Mouse (Mus musculus) right cerebral cortex, adult 18-20 months (tissue): ENCODE measurements at regions not wholly inside any gene's neighbourhood (a gene's known extent, or its start where the extent isn't known, plus 50 kb on each side); places are given as distances from the start of the nearest gene placed in this dataset.

ENCODE experiments used
- DNase-seq: peaks from one replicate; pipeline ENCODE4 v3.0.0; 2022; ENCODE audit warnings: mixed read lengths

GRCm38 (mm10) chr7:133468346-133468745 is 133.6 kb downstream of the Tex36 start:
- DNase-seq = no peak

- no peak for DNase-seq
Observed at GRCm38 (mm10) chr7:133467579-133467978, 134.4 kb downstream of the Tex36 start.

- no peak for DNase-seq
Observed at GRCm38 (mm10) chr7:133459306-133459705, 142.7 kb downstream of the Tex36 start.

GRCm38 (mm10) chr7:133457436-133458324 is 144.3 kb downstream of the Tex36 start:
- no peak for DNase-seq

- no peak for DNase-seq
Observed at GRCm38 (mm10) chr7:133450246-133450645, 151.7 kb downstream of the Tex36 start.

- no peak for DNase-seq
Observed at GRCm38 (mm10) chr7:133447079-133447478, 154.9 kb downstream of the Tex36 start.

- DNase-seq = no peak
Observed at GRCm38 (mm10) chr7:133441661-133442060, 160.3 kb downstream of the Tex36 start.

GRCm38 (mm10) chr7:133441169-133441568 is 160.8 kb downstream of the Tex36 start:
- no peak for DNase-seq

GRCm38 (mm10) chr7:133440711-133441110 is 161.2 kb downstream of the Tex36 start:
- DNase-seq = no peak

GRCm38 (mm10) chr7:133440086-133440485 is 161.9 kb downstream of the Tex36 start:
- no peak for DNase-seq

GRCm38 (mm10) chr7:133438631-133439030 is 163.3 kb downstream of the Tex36 start:
- no peak for DNase-seq

- no peak for DNase-seq
Observed at GRCm38 (mm10) chr7:133437866-133438265, 164.1 kb downstream of the Tex36 start.

- no peak for DNase-seq
Observed at GRCm38 (mm10) chr7:133435596-133436357, 166.2 kb downstream of the Tex36 start.

- DNase-seq = no peak
Observed at GRCm38 (mm10) chr7:133434027-133434820, 167.7 kb downstream of the Tex36 start.

- no peak for DNase-seq
Observed at GRCm38 (mm10) chr7:133432343-133432742, 169.6 kb downstream of the Tex36 start.

- no peak for DNase-seq
Observed at GRCm38 (mm10) chr7:133402072-133402471, 199.9 kb downstream of the Tex36 start.

GRCm38 (mm10) chr7:133400691-133401090 is 201.3 kb downstream of the Tex36 start:
- DNase-seq = no peak

- no peak for DNase-seq
Observed at GRCm38 (mm10) chr7:133388716-133389115, 213.2 kb downstream of the Tex36 start.

GRCm38 (mm10) chr7:133382032-133382712 is 219.8 kb downstream of the Tex36 start:
- DNase-seq = no peak

- no peak for DNase-seq
Observed at GRCm38 (mm10) chr7:133379373-133379772, 222.6 kb downstream of the Tex36 start.

- DNase-seq = no peak
Observed at GRCm38 (mm10) chr7:133378338-133378737, 223.6 kb downstream of the Tex36 start.

GRCm38 (mm10) chr7:133376833-133377484 is 225.0 kb downstream of the Tex36 start:
- no peak for DNase-seq
